Mouse (Mus musculus) retina, postnatal 1 day (tissue): Measurements from ENCODE around the gene Ccl17.

ENCODE experiments used
- DNase-seq: peaks from one replicate; pipeline ENCODE4 v3.0.0-alpha.2; 2012

Gene Ccl17

GRCm38 (mm10) chr8:94810153-94810552 lies at the start of gene Ccl17:
Gene Ccl17 (plus strand): TSS chr8:94810453.
- DNase-seq = no peak

GRCm38 (mm10) chr8:94767035-94767434 lies 43.2 kb upstream of the Ccl17 start:
- DNase-seq = no peak

DNA sequence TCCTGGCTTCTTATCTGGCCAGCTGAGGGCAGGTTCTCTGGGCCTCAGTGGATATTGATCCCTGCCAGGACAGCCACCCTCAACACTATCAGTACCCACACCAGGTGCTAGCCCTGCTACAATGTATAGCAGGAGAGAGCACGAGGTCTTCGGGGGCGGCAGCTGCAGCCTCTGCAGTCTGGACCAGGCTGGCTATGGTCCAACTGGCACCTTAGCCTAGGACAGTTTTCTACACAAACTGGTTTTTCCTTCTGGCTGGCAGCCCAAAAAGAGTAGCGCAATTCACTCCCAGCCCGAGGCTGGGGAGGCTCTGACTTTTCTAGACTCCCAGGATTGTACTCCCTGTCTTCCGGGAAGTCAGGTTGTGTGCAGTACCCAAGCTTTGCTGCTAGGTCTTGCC lies 39.3 kb upstream of the Ccl17 start:
- DNase-seq = peak; percentile 7

- peak; percentile 85 for DNase-seq
Observed at GRCm38 (mm10) chr8:94771941-94772670, 38.1 kb upstream of the Ccl17 start, which contains the start of gene Cx3cl1. Gene Cx3cl1 (plus strand): TSS chr8:94772009.

GRCm38 (mm10) chr8:94773048-94773447 lies 37.2 kb upstream of the Ccl17 start:
- DNase-seq = no peak

- DNase-seq = peak; percentile 51
Observed at GRCm38 (mm10) chr8:94773700-94774171, 36.5 kb upstream of the Ccl17 start.

GRCm38 (mm10) chr8:94774601-94775000 lies 35.7 kb upstream of the Ccl17 start:
- no peak for DNase-seq

- no peak for DNase-seq
Observed at GRCm38 (mm10) chr8:94776346-94776745, 33.9 kb upstream of the Ccl17 start.

DNA sequence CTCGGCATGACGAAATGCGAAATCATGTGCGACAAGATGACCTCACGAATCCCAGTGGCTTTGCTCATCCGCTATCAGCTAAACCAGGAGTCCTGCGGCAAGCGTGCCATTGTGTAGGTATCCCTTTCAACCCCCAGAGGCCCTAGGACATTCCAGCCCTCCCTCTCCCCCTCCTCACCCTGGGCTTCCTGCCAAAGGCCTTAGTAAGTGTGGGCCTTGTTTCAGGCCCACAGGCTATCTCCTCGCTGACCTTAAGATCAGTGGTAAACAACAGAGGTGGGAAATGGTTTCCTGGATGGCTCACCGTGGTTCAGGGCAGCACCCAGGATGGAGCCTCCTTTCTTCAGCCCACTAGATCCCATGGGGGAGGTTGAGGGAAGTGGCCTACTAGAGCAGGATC lies 32.2 kb upstream of the Ccl17 start:
- peak; percentile 66 for DNase-seq

- DNase-seq = no peak
Observed at GRCm38 (mm10) chr8:94778473-94778872, 31.8 kb upstream of the Ccl17 start.

- DNase-seq = peak; percentile 46
Observed at GRCm38 (mm10) chr8:94778895-94779533, 31.2 kb upstream of the Ccl17 start.

- no peak for DNase-seq
Observed at GRCm38 (mm10) chr8:94779534-94780294, 30.5 kb upstream of the Ccl17 start.

- DNase-seq = no peak
Observed at GRCm38 (mm10) chr8:94780491-94781154, 29.6 kb upstream of the Ccl17 start.

DNA sequence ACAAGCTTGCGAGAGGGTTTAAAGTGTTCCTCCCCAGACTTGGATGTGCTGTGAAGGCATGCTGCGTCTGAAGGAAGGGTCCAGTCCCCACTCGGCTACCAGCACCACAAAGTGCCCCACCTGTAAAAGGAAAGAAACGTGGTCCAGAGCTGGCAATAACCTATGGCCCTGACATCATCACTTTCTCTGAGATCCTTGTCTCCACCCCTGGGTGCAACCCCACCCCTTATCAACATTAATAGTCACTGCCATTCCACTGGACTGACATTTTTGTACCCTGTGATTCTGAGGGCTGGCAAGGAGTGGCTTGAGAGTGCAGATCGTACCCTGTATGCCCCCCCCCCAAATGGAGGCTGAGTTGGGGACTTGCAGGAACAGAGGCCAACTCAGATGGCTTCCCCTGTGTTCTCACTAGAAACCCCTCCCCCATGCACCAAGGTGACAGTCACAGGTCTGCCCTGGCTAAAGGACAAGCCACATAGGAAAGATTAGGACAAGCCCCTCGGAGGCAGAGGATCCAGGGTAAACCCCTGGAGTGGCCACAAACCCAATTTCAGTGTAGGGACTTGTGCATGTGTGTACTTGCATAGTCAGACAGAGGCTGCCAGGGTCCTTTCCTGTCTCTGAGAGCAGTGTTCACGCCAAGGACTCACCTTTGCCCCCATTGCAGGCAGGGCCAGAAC lies 29.0 kb upstream of the Ccl17 start:
- no peak for DNase-seq

DNA sequence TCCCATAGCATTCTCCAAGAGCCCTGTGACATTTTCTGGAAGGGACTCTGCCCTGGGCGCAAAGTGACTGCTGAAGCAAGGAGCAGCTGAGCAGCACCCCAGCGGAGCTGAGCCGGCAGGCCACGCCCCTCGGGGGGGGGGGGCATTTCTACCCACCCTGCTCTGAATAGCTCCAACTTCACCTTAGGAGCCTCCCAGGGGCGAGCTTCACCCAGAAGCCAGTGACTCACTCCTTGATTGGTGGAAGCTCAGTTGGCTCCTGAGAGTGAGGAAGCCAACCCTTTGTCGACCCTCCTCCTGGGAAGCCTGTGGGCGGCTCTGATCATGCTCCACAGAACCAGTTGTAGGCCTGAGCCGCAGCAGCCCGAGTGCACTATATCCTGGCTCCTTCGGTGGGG lies 28.4 kb upstream of the Ccl17 start:
- DNase-seq = peak; percentile 37

GRCm38 (mm10) chr8:94783890-94784289 lies 26.4 kb upstream of the Ccl17 start:
- DNase-seq = no peak

- peak; percentile 16 for DNase-seq
Observed at GRCm38 (mm10) chr8:94785247-94785985, 24.8 kb upstream of the Ccl17 start.

- DNase-seq = no peak
Observed at GRCm38 (mm10) chr8:94785995-94786595, 24.2 kb upstream of the Ccl17 start.

- peak; percentile 20 for DNase-seq
Observed at GRCm38 (mm10) chr8:94787524-94788501, 22.4 kb upstream of the Ccl17 start.
